Mouse (Mus musculus): ENCODE measurements around the gene Txnip. TPM values are rescaled to one million over a fixed set of nuclear protein-coding genes. Genes with fewer than 3 reads are reported as not detected.
"Not testable (repeated sequence)": the region's sequence is repeated elsewhere in the genome, so short reads cannot be mapped to it uniquely, and the experiment has no call there.

Txnip gene
- polyA plus RNA-seq, 1 experiment: 719 TPM

- peaks cover 21% of the 10 kb centered on the region; the same call in 1 of the 2 replicates for H3K27me3 ChIP-seq (ENCODE audit: control insufficient read depth, insufficient read depth, low read length)
- H3K27ac ChIP-seq (ENCODE audit: control insufficient read depth, insufficient read depth, low read length): no peak overlapping the region
- no peak for TF ChIP-seq POLR2A (IDR thresholded peaks at IDR 0.05; ENCODE audit: control insufficient read depth, extremely low read depth, insufficient read depth, low read length, poor library complexity)
- no peak for TF ChIP-seq CTCF (IDR thresholded peaks at IDR 0.05; ENCODE audit: borderline replicate concordance, control insufficient read depth, extremely low read depth, insufficient read depth, low read length, poor library complexity)
- 74% methylated on average over 10 of the region's 10 CpGs for WGBS
- no peak for DNase-seq
- peaks cover 18% of the 10 kb centered on the region for H3K4me1 ChIP-seq (replicated peaks; ENCODE audit: control insufficient read depth, insufficient read depth, low read length)
- no peaks in the 10 kb centered on the region for H3K36me3 ChIP-seq (ENCODE audit: control insufficient read depth, insufficient read depth, low read length)
- no peak overlapping the region for H3K4me3 ChIP-seq (ENCODE audit: control insufficient read depth, insufficient read depth, low read length)
Measured at GRCm38 (mm10) chr3:96601941-96602703, 44.4 kb downstream of the Txnip start.

- Histone ChIP-seq H3K27ac (ENCODE audit: control insufficient read depth, insufficient read depth, low read length) (no peak overlapping the region), H3K36me3 (ENCODE audit: control insufficient read depth, insufficient read depth, low read length) (no peaks in the 10 kb centered on the region), H3K27me3 (ENCODE audit: control insufficient read depth, insufficient read depth, low read length) (peaks cover 16% of the 10 kb centered on the region; the same call in 1 of the 2 replicates), H3K4me3 (ENCODE audit: control insufficient read depth, insufficient read depth, low read length) (no peak overlapping the region), H3K4me1 (replicated peaks; ENCODE audit: control insufficient read depth, insufficient read depth, low read length) (peaks cover 13% of the 10 kb centered on the region)
- TF ChIP-seq CTCF (IDR thresholded peaks at IDR 0.05; ENCODE audit: borderline replicate concordance, control insufficient read depth, extremely low read depth, insufficient read depth, low read length, poor library complexity) (no peak), POLR2A (IDR thresholded peaks at IDR 0.05; ENCODE audit: control insufficient read depth, extremely low read depth, insufficient read depth, low read length, poor library complexity) (no peak)
- no peak for DNase-seq
- 77% methylated on average over 5 of the region's 5 CpGs for WGBS
Measured at GRCm38 (mm10) chr3:96602704-96603084, 44.9 kb downstream of the Txnip start.

GRCm38 (mm10) chr3:96603311-96603710, 45.6 kb downstream of the Txnip start:
- H3K27me3 ChIP-seq (ENCODE audit: control insufficient read depth, insufficient read depth, low read length): peaks cover 12% of the 10 kb centered on the region; the same call in 1 of the 2 replicates
- no peak overlapping the region for H3K27ac ChIP-seq (ENCODE audit: control insufficient read depth, insufficient read depth, low read length)
- no peaks in the 10 kb centered on the region for H3K36me3 ChIP-seq (ENCODE audit: control insufficient read depth, insufficient read depth, low read length)
- no peak for TF ChIP-seq POLR2A (IDR thresholded peaks at IDR 0.05; ENCODE audit: control insufficient read depth, extremely low read depth, insufficient read depth, low read length, poor library complexity)
- TF ChIP-seq CTCF (IDR thresholded peaks at IDR 0.05; ENCODE audit: borderline replicate concordance, control insufficient read depth, extremely low read depth, insufficient read depth, low read length, poor library complexity): no peak
- WGBS: 91% methylated on average over 5 of the region's 5 CpGs
- no peak for DNase-seq
- H3K4me3 ChIP-seq (ENCODE audit: control insufficient read depth, insufficient read depth, low read length): no peak overlapping the region
- H3K4me1 ChIP-seq (replicated peaks; ENCODE audit: control insufficient read depth, insufficient read depth, low read length): peaks cover 7% of the 10 kb centered on the region

- not testable (repeated sequence) for DNase-seq; H3K36me3 ChIP-seq (ENCODE audit: control insufficient read depth, insufficient read depth, low read length); H3K27me3 ChIP-seq (ENCODE audit: control insufficient read depth, insufficient read depth, low read length); H3K4me1 ChIP-seq (replicated peaks; ENCODE audit: control insufficient read depth, insufficient read depth, low read length); H3K27ac ChIP-seq (ENCODE audit: control insufficient read depth, insufficient read depth, low read length); H3K4me3 ChIP-seq (ENCODE audit: control insufficient read depth, insufficient read depth, low read length)
- 91% methylated on average over 4 of the region's 4 CpGs for WGBS
Measured at GRCm38 (mm10) chr3:96606007-96606406, 48.2 kb downstream of the Txnip start.

GRCm38 (mm10) chr3:96606618-96607017, 48.9 kb downstream of the Txnip start:
- no peak for DNase-seq
- WGBS: 95% methylated on average over 4 of the region's 4 CpGs

More at GRCm38 (mm10) chr3:96606618-96607017, 48.9 kb downstream of the Txnip start:
- Histone ChIP-seq H3K36me3 (ENCODE audit: control insufficient read depth, insufficient read depth, low read length) (no peaks in the 10 kb centered on the region), H3K4me1 (replicated peaks; ENCODE audit: control insufficient read depth, insufficient read depth, low read length) (no peaks in the 10 kb centered on the region), H3K4me3 (ENCODE audit: control insufficient read depth, insufficient read depth, low read length) (no peak overlapping the region), H3K27ac (ENCODE audit: control insufficient read depth, insufficient read depth, low read length) (no peak overlapping the region), H3K27me3 (ENCODE audit: control insufficient read depth, insufficient read depth, low read length) (no peaks in the 10 kb centered on the region; the same call in 1 of the 2 replicates)
- no peak for TF ChIP-seq CTCF (IDR thresholded peaks at IDR 0.05; ENCODE audit: borderline replicate concordance, control insufficient read depth, extremely low read depth, insufficient read depth, low read length, poor library complexity)

Other genes with a start within 250 kb of the Txnip start
- gene BC107364, start 105.7 kb upstream of the Txnip start, polyA plus RNA-seq (2012; rRNA removed): 0.09 and 0.32 TPM in 2 replicates
- 1.3 and 10.4 TPM in 2 replicates for gene Hfe2, start 32.8 kb upstream of the Txnip start, polyA plus RNA-seq (2012; rRNA removed)
- not detected in 2 replicates for gene Gm16253, start 19.0 kb downstream of the Txnip start, polyA plus RNA-seq (2012; rRNA removed)
- 17.8 and 18.2 TPM in 2 replicates for gene Polr3gl, start 36.2 kb downstream of the Txnip start, polyA plus RNA-seq (2012; rRNA removed)
- gene Ankrd34a, start 38.7 kb downstream of the Txnip start, polyA plus RNA-seq (2012; rRNA removed): 0.18 and 0.49 TPM in 2 replicates
- gene Lix1l, start 43.2 kb downstream of the Txnip start, polyA plus RNA-seq (2012; rRNA removed): 4.6 and 8.2 TPM in 2 replicates
- 12.2 and 14.4 TPM in 2 replicates for gene Rbm8a, start 72.0 kb downstream of the Txnip start, polyA plus RNA-seq (2012; rRNA removed)
- 37.0 and 41.0 TPM in 2 replicates for gene Pex11b, start 77.4 kb downstream of the Txnip start, polyA plus RNA-seq (2012; rRNA removed)
- 0.14 and 0.23 TPM in 2 replicates for gene Gm42957, start 77.5 kb downstream of the Txnip start, polyA plus RNA-seq (2012; rRNA removed)
- gene Itga10, start 87.6 kb downstream of the Txnip start, polyA plus RNA-seq (2012; rRNA removed): 2.9 and 3.0 TPM in 2 replicates
- 1.7 and 2.8 TPM in 2 replicates for gene Ankrd35, start 112.2 kb downstream of the Txnip start, polyA plus RNA-seq (2012; rRNA removed)
- 32.7 and 33.1 TPM in 2 replicates for gene Pias3, start 138.4 kb downstream of the Txnip start, polyA plus RNA-seq (2012; rRNA removed)
- 12.2 and 17.9 TPM in 2 replicates for gene Nudt17, start 150.6 kb downstream of the Txnip start, polyA plus RNA-seq (2012; rRNA removed)
- gene Polr3c, start 169.7 kb downstream of the Txnip start, polyA plus RNA-seq (2012; rRNA removed): 49.3 and 51.1 TPM in 2 replicates
- 24.1 and 26.3 TPM in 2 replicates for gene Rnf115, start 169.7 kb downstream of the Txnip start, polyA plus RNA-seq (2012; rRNA removed)